Mouse (Mus musculus) naive thymus-derived CD4-positive, alpha-beta T cell, adult 2 months (primary cell): ENCODE results near the gene Fam43b.
"Not testable (repeated sequence)": the region's sequence is repeated elsewhere in the genome, so short reads cannot be mapped to it uniquely, and the experiment has no call there.

Source experiments
- DNase-seq: peaks from one replicate; pipeline ENCODE4 v3.0.0-alpha.2; 2011; ENCODE audit warnings: low read depth

Gene Fam43b

DNA sequence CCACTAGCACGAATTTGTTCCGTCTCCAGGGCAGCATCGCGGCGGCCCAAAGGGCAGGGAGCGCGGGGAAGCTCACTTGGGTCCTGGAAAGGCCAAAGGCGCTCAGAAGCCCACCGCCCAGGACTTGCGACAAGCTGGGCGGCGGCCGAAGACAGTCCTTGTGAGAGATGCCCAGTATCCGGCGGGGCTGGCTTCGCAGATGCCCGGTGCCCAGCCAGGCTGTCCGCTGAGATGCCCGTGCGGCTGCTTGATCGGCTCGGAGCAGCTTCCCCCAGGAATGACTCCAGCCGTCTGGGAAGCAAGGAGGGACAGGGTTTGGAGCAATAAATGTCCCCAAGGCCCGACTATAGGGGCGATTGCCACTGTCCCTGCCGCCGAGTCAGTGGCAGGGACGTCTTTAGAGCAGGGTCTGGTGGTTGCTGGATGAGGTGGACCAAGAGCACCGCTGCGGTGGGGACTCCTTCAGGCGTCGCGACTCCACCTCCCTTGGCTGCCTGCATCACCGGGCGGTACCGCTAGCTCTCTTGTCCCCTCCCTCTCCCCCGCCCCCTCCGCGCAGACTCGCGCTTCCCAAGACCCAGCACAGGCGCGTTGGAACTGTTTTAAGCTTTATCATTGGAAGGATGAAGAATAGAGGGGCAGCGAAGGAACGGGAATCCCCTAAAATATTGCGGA lies at the start of gene Fam43b:
Gene Fam43b (minus strand): TSS at position 558 of the 675 bp plus-strand sequence.
- no peak for DNase-seq

DNA sequence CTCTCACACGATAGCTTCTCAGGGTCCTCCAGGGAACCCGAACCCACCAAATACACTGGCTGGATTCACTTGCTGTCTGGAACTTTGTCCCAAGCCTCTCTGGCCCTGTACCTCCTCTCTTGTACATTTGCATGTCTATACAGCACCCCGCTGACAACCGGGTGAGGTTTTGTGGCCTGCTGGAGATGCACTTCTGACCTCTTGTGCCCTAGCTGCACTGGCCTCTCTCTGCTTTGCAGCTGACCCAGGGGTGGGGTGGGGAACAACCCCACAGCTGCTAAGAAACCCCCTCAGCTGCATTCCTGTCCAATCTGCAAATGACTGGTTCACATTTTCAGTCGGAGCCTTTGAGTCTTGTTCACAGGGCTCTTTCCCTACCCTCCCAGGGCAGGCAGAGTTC lies 48.6 kb upstream of the Fam43b start:
- no peak for DNase-seq

DNA sequence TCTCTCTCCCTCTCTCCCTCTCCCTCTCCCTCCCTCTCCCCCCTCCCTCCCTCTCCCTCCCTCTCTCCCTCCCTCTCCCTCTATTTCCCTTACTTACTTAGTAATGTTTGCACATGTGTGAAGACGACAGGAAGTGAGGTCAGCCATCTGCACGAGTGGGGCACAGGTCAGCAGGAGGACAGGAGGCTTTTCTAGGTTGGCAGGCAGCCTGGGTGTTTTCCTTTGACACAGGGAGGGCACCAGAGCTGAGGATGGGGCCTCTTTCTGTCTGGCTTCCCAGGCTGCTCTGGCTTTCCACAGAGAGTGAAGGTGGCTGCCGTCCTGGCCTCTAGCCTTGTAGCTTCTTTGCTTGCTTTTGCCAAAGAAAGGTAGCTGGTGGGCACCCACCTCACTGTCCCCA lies 43.7 kb upstream of the Fam43b start:
- DNase-seq, result no peak

- DNase-seq, result peak; percentile 95
Measured at GRCm38 (mm10) chr4:138434347-138435316, 38.3 kb upstream of the Fam43b start, which contains the start of gene Mul1. Gene Mul1, plus strand, starts transcription at chr4:138434671.

DNA sequence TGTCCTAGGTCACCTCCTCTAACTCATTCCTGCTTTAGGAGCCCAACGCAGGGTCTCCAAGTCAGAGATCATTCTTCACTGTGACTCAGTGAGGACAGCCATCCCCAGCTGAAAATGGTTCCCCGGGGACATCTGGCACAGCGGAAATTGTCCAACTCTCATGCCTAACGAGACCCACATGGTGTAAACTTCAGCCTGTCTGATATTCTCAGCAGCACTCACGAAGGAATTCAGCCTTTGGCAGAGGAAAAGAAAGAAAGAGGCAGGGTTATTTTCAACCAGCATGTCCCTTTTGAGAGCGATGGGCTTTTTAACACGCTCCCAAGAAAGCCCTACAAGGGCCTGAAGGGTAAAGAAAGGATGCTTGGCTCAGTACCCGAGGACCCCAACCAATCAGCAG lies 35.0 kb upstream of the Fam43b start:
- DNase-seq, result no peak

GRCm38 (mm10) chr4:138429778-138430177 lies 33.5 kb upstream of the Fam43b start:
- DNase-seq, result peak; percentile 39

DNA sequence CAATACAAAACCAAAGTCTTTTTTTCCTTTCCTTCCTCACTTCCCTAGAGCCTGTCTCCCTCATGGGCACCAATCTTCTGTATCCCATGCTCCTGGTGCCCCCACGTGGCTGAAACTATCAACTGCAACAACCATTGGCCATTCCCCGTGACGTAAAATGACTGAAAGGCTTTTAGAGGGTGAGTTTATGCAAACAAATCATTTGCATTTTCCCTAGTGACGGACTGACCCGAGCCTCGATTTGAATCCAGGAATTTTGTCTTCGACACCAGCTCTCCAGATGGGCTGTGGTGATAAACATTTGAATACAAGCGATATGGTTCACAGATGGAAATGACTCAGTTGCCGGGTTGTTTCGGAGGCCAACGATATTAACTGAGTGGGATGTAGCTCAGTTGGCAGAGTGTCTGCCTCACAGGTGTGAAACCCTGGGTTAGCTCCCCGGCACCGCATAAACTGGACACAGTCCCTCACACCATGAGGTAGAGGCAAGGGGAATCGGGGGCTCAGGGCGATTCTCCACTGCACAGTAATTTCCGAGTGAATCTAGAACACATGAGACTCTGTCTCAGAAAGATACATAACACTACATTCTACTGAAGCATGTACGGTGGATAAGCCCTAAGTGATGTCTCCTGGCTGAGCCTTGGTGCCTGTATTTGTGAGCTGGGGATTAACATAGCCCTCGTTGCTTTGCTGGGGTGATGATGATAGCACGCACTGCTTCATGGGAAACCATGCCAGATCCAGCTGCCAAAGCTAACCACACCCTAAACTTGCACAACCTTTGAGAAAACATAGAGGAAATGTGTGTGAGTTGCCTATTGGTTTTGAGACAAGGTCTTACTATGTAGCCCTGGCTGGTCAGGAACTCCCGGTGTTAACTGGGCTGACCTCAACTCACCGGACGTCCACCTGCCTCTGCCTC lies 30.7 kb upstream of the Fam43b start:
- DNase-seq, result peak; percentile 69

GRCm38 (mm10) chr4:138425604-138426003 lies 29.3 kb upstream of the Fam43b start:
- DNase-seq, result not testable (repeated sequence)

DNA sequence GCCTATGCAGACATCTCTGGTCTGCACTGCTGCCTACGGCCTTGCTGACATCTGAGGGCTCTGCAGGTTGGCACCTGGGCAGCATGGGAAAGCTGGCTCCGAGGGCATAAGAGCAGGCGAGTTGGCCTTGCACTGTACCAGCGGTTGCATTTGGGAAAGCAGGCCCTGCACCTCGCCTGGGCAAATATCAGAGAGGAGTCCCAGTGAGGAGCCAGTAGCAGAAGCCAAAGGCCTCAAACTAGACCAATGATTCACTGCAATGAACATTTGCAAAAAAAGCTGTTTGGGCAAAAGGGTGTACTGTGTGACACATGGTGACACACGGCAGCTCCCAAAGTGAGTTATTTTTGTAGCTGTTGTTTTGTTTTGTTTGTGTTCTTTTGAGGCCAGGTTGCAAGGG lies 28.7 kb upstream of the Fam43b start:
- DNase-seq, result no peak

DNA sequence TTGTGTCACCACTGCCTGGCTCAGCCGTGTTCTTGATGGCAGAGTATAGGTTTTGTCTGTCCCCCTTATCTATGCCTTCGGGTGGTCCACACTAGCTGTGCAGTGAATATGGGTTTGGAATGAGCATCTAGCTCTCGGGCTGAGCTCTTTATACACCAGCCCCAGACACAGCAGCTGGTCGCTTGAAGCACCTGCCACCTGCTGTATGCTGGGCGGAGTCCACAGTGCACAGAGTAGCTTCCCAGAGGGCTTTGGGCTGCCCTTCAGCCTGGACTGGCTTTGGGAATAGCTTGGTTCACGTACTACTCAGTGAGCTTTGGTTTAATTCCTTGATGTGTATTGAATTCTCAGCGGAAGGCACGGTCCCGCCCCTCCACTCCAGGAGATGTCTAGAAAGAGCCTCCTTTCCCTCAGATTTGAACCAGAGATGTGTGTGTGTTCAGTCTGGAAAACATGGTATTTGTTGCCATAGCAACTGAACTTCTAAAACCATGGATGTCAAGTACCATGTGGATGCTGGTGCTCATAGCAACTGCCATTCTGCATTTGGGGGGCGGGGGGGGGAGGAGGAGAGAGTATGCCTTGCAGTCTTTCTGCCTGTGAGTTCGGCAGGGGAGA lies 22.1 kb upstream of the Fam43b start:
- no peak for DNase-seq

DNA sequence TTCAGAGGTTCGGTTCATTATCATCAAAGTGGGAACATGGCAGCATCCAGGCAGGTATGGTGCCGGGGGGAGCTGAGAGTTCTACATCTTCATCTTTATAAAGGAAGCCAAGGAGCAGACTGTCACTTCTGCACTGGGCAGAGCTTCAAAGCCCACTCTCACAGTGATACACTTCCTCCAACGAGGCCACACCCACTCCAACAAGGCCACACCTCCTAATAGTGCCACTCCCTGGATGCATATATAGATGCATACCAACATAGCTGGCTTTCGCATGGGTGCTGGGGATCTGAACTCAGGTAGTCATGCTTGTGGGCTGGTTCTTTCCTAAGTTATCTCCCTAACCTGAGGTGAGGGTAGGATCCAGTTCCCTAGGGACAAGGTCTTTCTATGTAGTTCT lies 21.6 kb upstream of the Fam43b start:
- no peak for DNase-seq

- DNase-seq, result no peak
Measured at GRCm38 (mm10) chr4:138416414-138416813, 20.1 kb upstream of the Fam43b start.

- DNase-seq, result no peak
Measured at GRCm38 (mm10) chr4:138415991-138416390, 19.7 kb upstream of the Fam43b start.

DNA sequence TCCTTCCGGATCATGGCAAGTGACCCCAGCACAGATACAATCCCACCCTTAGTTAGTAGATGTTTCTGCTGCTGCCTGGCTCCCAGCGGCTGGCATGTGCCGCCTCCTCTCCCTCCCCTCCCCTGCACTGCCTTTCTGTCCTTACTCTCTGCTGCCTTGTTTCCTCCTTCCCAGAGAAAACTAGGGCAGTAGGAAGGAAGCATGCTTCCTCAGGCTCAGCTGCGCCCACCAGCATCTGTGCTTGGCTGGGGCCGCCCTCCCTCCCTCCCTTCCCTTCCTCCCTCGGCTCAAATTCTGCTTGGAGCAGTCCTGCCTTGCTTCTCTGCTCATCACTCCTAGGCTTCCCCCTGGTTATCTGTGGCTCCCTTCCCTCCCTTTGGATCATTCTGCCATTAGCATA lies 18.4 kb upstream of the Fam43b start:
- DNase-seq, result no peak

DNA sequence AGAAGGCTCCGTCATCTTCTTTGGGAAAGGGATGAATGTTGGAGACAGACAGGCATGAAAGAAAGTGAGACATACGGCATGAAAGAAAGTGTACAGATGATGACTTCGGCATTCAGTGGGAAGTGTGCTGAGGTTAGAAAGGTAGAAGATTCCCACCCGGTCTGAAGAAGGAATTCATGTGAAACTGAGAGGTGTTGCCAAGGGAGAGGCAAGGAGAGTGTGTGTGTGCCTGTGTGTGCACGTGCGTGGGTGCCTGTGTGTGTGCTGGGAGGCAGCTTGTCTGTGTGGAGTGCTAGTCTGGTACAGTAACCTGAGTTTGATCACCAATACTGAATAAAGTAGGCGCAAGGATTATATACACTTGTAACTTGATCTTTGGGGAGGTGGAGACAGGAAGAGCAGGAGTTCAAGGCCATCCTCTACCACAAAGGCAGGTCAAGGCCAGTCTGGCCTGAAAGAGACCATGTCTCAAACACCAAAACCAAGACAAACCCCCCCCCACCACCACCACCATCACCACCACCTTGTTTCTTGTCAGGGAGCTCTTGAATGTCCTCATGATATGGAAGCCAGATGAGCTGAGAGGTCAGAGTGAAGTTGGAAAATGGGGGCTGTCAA lies 15.3 kb upstream of the Fam43b start:
- DNase-seq, result no peak

DNA sequence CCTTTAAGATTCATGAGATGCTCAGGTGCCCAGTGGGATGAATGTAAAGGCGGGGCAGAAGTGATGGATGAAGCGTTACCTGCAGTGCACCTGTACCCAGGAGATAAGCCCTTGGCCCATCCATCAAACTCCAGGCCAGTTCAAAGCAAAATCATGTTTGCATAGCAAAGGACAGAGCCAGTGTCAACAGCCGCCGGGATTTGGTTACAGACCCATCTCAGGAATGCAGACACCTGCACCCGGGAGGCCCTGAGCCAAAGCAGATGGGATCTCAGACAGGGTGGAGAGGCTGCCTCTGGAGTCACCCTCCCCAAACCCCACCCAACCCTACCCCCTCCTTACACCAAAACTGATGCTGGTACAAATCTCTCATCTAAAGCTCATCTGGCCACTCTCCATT lies 14.7 kb upstream of the Fam43b start:
- DNase-seq, result no peak

DNA sequence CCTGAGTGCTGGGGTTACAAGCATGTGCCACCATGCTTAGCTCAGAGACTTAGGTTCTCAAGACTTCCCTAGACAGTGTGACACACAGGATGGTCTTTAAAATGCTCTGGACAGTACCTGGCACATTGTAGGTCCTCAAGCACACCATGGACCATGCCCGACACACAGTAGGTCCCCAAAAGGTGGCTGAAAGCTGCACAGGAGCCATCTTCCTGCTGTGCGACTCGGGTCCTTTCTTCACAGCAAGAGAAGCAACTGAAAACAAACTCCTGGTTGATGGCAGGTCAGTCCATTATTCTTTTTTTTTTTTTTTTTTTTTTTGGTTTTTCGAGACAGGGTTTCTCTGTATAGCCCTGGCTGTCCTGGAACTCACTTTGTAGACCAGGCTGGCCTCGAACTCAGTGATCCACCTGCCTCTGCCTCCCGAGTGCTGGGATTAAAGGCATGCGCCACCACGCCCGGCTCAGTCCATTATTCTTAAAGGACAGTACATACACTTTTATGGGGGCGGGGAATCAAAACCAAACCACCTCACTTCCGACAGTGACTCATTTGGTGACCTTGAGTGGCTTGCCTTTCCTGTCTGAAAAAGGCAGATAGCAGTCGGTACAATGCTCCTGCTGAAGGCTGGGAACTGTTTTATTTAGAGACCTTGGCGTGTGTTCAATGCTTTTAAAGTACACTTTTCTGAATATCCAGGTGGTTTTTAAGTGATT lies 11.3 kb upstream of the Fam43b start:
- DNase-seq, result no peak

DNA sequence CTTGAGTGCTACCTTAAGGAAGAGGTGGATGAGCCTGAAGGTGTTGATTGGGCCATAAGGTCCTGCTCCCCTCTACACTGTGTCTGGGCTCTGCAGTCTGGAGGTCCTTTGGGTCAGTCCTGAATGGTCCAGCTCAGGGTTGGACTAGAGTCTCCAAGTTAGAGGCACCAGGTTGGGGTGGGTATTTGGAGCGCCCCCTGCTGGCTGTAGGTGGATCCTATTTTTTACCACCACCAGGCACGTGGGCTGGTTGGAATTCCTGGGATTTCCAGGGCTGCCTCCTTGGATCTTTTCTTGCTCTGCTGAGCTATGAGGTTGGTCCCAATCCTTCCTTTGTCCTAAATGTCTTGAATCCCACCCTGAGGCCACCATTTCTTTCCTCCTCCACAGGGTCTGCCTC lies 8.5 kb upstream of the Fam43b start:
- DNase-seq, result peak; percentile 57

GRCm38 (mm10) chr4:138396711-138397110 lies 383 bp upstream of the Fam43b start:
- no peak for DNase-seq
